Mouse (Mus musculus) liver, embryonic 14.5 days (tissue): Measurements from ENCODE around the gene Popdc2.
A peak's percentile ranks its signal among the peaks of the same experiment; 100 is the strongest.
"Not testable (repeated sequence)": the region's sequence is repeated elsewhere in the genome, so short reads cannot be mapped to it uniquely, and the experiment has no call there.

ENCODE experiments used
- CTCF ChIP-seq: IDR thresholded peaks from 2 replicates; pipeline ENCODE4 v1.5.1; 2016; ENCODE audit warnings: antibody characterized with exemption, low read depth, control low read depth
- EP300 ChIP-seq: IDR thresholded peaks from 2 replicates; pipeline ENCODE4 v1.6.1; 2016; ENCODE audit warnings: antibody characterized with exemption, low read depth

- TF ChIP-seq CTCF = peak; percentile 37
- not testable (repeated sequence) for TF ChIP-seq EP300
Measured at GRCm38 (mm10) chr16:38338077-38338476, 23.9 kb upstream of the Popdc2 start.
